Mouse (Mus musculus): ENCODE results near the gene Mfsd14a.

GRCm38 (mm10) chr3:116582201-116582600, 80.3 kb downstream of the Mfsd14a start:
- TF ChIP-seq ZNF384 (IDR thresholded peaks at IDR 0.05; ENCODE audit: low read depth, low read length) (no peak), MAFK (IDR thresholded peaks at IDR 0.05; ENCODE audit: insufficient read depth, low read depth, low read length) (no peak), ZC3H11A (IDR thresholded peaks at IDR 0.05; ENCODE audit: borderline replicate concordance, low read depth, low read length) (no peak)
